8 mouse cellular contexts compared by ENCODE assay signal in genomic region chr1:176835501-176836294, GRCm38 (mm10). TPM values are rescaled to one million over a fixed set of nuclear protein-coding genes. Genes with fewer than 3 reads are reported as not detected.
DNase-seq lines count a peak whose midpoint lies in the region; ATAC-seq and TF ChIP-seq lines count a peak whose summit lies in the region.

No protein-coding gene starts in this region.

- H3K9me3 ChIP-seq in forebrain, embryonic 16.5 days (ENCODE audit: control insufficient read depth, low read length): no peaks in the 10 kb centered on the region

- ATAC-seq in forebrain, embryonic 16.5 days: peak; percentile 57

- no peak for TF ChIP-seq POLR2A in lung, adult 2 months (IDR thresholded peaks at IDR 0.05; ENCODE audit: borderline replicate concordance, extremely low read depth, low read depth, low read length)
- no peak for TF ChIP-seq POLR2A in liver, adult 2 months (IDR thresholded peaks at IDR 0.05; ENCODE audit: extremely low read depth, insufficient read depth, low read length)
- no peak for TF ChIP-seq POLR2A in olfactory bulb, adult 2 months (IDR thresholded peaks at IDR 0.05; ENCODE audit: insufficient read depth, low read depth, low read length)

- no peaks in the 10 kb centered on the region; the same call in 1 of the 2 replicates for H3K79me2 ChIP-seq in liver, adult 2 months (ENCODE audit: control insufficient read depth, insufficient read depth, low read length)

- peak overlapping the region; percentile 46 for H3K4me3 ChIP-seq in lung, adult 2 months (replicated peaks; ENCODE audit: extremely low read depth, low read depth, low read length)
- peak overlapping the region; percentile 29 for H3K4me3 ChIP-seq in forebrain, embryonic 16.5 days (replicated peaks; ENCODE audit: low read length)
- peak overlapping the region; percentile 34 for H3K4me3 ChIP-seq in liver, adult 2 months (ENCODE audit: insufficient read depth, low read depth, low read length)
- H3K4me3 ChIP-seq in olfactory bulb, adult 2 months (ENCODE audit: insufficient read depth, low read depth, low read length): peak overlapping the region; percentile 30

- H3K27me3 ChIP-seq in forebrain, embryonic 16.5 days (replicated peaks; ENCODE audit: control insufficient read depth, insufficient read depth, low read length): no peaks in the 10 kb centered on the region
- no peaks in the 10 kb centered on the region for H3K27me3 ChIP-seq in liver, adult 2 months (ENCODE audit: control insufficient read depth, insufficient read depth, low read length)

- no peak for TF ChIP-seq CTCF in lung, adult 2 months (IDR thresholded peaks at IDR 0.05; ENCODE audit: insufficient read depth, low read length)
- TF ChIP-seq CTCF in liver, adult 2 months (IDR thresholded peaks at IDR 0.05; ENCODE audit: low read depth, low read length): no peak
- TF ChIP-seq CTCF in olfactory bulb, adult 2 months (IDR thresholded peaks at IDR 0.05; ENCODE audit: insufficient read depth, low read depth, low read length): no peak

- H3K4me2 ChIP-seq in forebrain, embryonic 16.5 days (ENCODE audit: low read length): peak overlapping the region; percentile 58

- H3K4me1 ChIP-seq in lung, adult 2 months (ENCODE audit: control insufficient read depth, insufficient read depth, low read length): no peaks in the 10 kb centered on the region; the same call in 1 of the 2 replicates
- peaks cover 7% of the 10 kb centered on the region; the same call in 1 of the 2 replicates for H3K4me1 ChIP-seq in forebrain, embryonic 16.5 days (replicated peaks; ENCODE audit: control insufficient read depth, insufficient read depth, low read length)
- H3K4me1 ChIP-seq in liver, adult 2 months (ENCODE audit: control insufficient read depth, insufficient read depth, low read length): peaks cover 2% of the 10 kb centered on the region
- peaks cover 9% of the 10 kb centered on the region for H3K4me1 ChIP-seq in olfactory bulb, adult 2 months (ENCODE audit: control insufficient read depth, insufficient read depth, low read length)

- no peak overlapping the region for H3K27ac ChIP-seq in forebrain, embryonic 16.5 days (ENCODE audit: low read length)
- H3K27ac ChIP-seq in liver, adult 2 months (replicated peaks; ENCODE audit: insufficient read depth, low read depth, low read length): no peak overlapping the region
- H3K27ac ChIP-seq in olfactory bulb, adult 2 months (ENCODE audit: insufficient read depth, low read depth, low read length): no peak overlapping the region

- no peaks in the 10 kb centered on the region for H3K36me3 ChIP-seq in forebrain, embryonic 16.5 days (ENCODE audit: control insufficient read depth, insufficient read depth)
- H3K36me3 ChIP-seq in liver, adult 2 months (ENCODE audit: control insufficient read depth, insufficient read depth, low read length): peaks cover 11% of the 10 kb centered on the region

- DNase-seq in lung, adult 2 months: no peak
- DNase-seq in lung, adult 18-20 months: no peak
- DNase-seq in adrenal gland, postnatal 25 days: peak; percentile 41
- DNase-seq in liver, adult 2 months (ENCODE audit: extremely low read depth, low read depth, low spot score): no peak
- no peak for DNase-seq in layer of hippocampus, adult 9-10 months (ENCODE audit: low spot score)
- DNase-seq in urinary bladder, adult 18-20 months (ENCODE audit: low spot score in 2 of 2): no peak

- H3K9ac ChIP-seq in forebrain, embryonic 16.5 days (replicated peaks; ENCODE audit: low read depth, low read length): peak overlapping the region; percentile 46
- H3K9ac ChIP-seq in liver, adult 2 months (ENCODE audit: low read depth, low read length): peak overlapping the region; percentile 16; the same call in 1 of the 2 replicates

- 14% methylated on average over 39 of the region's 41 CpGs for WGBS in lung, adult 2 months
- 1% methylated on average over 41 of the region's 41 CpGs for WGBS in forebrain, embryonic 16.5 days
- 35% methylated on average over 41 of the region's 41 CpGs for WGBS in liver, adult 2 months
- 26% methylated on average over 41 of the region's 41 CpGs for WGBS in olfactory bulb, adult 2 months

RNA-seq across cellular contexts. Expression of gene Sdccag8, which starts 21.2 kb away (rescaled TPM):
- polyA plus RNA-seq in lung, adult 2 months (2012; rRNA removed): 3.2 and 3.9 TPM in 2 replicates
- total RNA-seq in adrenal gland, postnatal 25 days (2021): 13.4 and 15.5 TPM in 2 replicates
- 33.9 and 34.0 TPM in 2 replicates for polyA plus RNA-seq in forebrain, embryonic 16.5 days (2015; fragmentation: Nextera tagmentation; extraction: Ambion mirVana)
- 8.6 and 9.5 TPM in 2 replicates for total RNA-seq in liver, adult 2 months (2014; rRNA removed)
- 1.8 and 2.3 TPM in 2 replicates for polyA plus RNA-seq in liver, adult 2 months (2012; rRNA removed)
- not detected in 2 replicates for polyA plus RNA-seq in olfactory bulb, adult 2 months (2012; ENCODE audit: insufficient read depth, insufficient read length, low replicate concordance, missing spikeins)

RNA-seq across cellular contexts. Expression of gene Cep170, which starts 21.8 kb away (rescaled TPM):
- polyA plus RNA-seq in lung, adult 2 months (2012; rRNA removed): 6.4 and 11.6 TPM in 2 replicates
- total RNA-seq in adrenal gland, postnatal 25 days (2021): 37.9 and 41.5 TPM in 2 replicates
- 152 and 166 TPM in 2 replicates for polyA plus RNA-seq in forebrain, embryonic 16.5 days (2015; fragmentation: Nextera tagmentation; extraction: Ambion mirVana)
- 6.1 and 6.4 TPM in 2 replicates for total RNA-seq in liver, adult 2 months (2014; rRNA removed)
- 0.97 and 1.6 TPM in 2 replicates for polyA plus RNA-seq in liver, adult 2 months (2012; rRNA removed)
- 160 and 427 TPM in 2 replicates for polyA plus RNA-seq in olfactory bulb, adult 2 months (2012; ENCODE audit: insufficient read depth, insufficient read length, low replicate concordance, missing spikeins)

Comparison
In these comparisons a context has a peak if more than half of its experiments do, and no peak if none do; other contexts are left out.
1. RNA of gene Cep170, which starts 21.8 kb away (polyA plus RNA-seq): 160 to 427 TPM in olfactory bulb, adult 2 months and 152 to 166 TPM in forebrain, embryonic 16.5 days; 6.4 to 11.6 TPM in lung, adult 2 months and 0.97 to 1.6 TPM in liver, adult 2 months; every median in the first group is over 10 times any median in the second.
2. Peak in every context shown above with its lines, with median percentiles within 50 percentile points of each other: H3K4me3 ChIP-seq.